Mouse (Mus musculus) neutrophil, adult 5-6 weeks (primary cell): ENCODE results near the gene Tgoln1. TPM values are rescaled to one million over a fixed set of nuclear protein-coding genes. Genes with fewer than 3 reads are reported as not detected.

ENCODE experiments used
- ATAC-seq: fragments of 151-379, 151-347 bp; 2 replicates; pipeline ENCODE4 v1.8.0; 2017; ENCODE audit warnings: mild to moderate bottlenecking, moderate TSS enrichment; ENCODE audit not compliant: insufficient number of reproducible peaks, poor library complexity, low FRiP score, severe bottlenecking; ENCODE audit errors: extremely low read depth
- total RNA-seq: library from RNA; stranded (forward); fragments of 200-1000 nt; gene quantifications from 2 replicates; pipeline ENCODE4 v1.2.3, GENCODE M21; 2017

Tgoln1 gene
- total RNA-seq, 1 experiment from 2014 or later: 120 TPM

- no peak for ATAC-seq
Observed at GRCm38 (mm10) chr6:72565506-72565905, 51.3 kb downstream of the Tgoln1 start.

GRCm38 (mm10) chr6:72562894-72563293 lies 53.9 kb downstream of the Tgoln1 start:
- ATAC-seq: no peak

GRCm38 (mm10) chr6:72562486-72562885 lies 54.3 kb downstream of the Tgoln1 start:
- no peak for ATAC-seq

GRCm38 (mm10) chr6:72560801-72561200 lies 56.0 kb downstream of the Tgoln1 start:
- no peak for ATAC-seq

Other genes starting within 250 kb of the Tgoln1 start
- 15.8 and 16.2 TPM in 2 replicates for gene Vamp5, start 236.5 kb downstream of the Tgoln1 start, total RNA-seq
- 230 and 268 TPM in 2 replicates for gene Vamp8, start 226.3 kb downstream of the Tgoln1 start, total RNA-seq
- gene Ggcx, start 202.7 kb downstream of the Tgoln1 start, total RNA-seq: 10.5 and 10.9 TPM in 2 replicates
- 159 and 167 TPM in 2 replicates for gene Mat2a, start 177.4 kb downstream of the Tgoln1 start, total RNA-seq
- gene Sh2d6, start 95.3 kb downstream of the Tgoln1 start, total RNA-seq: 1.3 TPM in 1 of 2 replicates, not detected in the other
- 145 and 178 TPM in 2 replicates for gene Capg, start 72.6 kb downstream of the Tgoln1 start, total RNA-seq
- gene Elmod3, start 18.6 kb downstream of the Tgoln1 start, total RNA-seq: 8.7 and 10.5 TPM in 2 replicates
- 1.2 and 1.5 TPM in 2 replicates for gene Retsat, start 18.5 kb downstream of the Tgoln1 start, total RNA-seq
- gene Tcf7l1, start 172.3 kb upstream of the Tgoln1 start, total RNA-seq: 2.0 TPM in 1 of 2 replicates, not detected in the other